Mouse (Mus musculus) colon, adult 2 months (tissue): ENCODE results near the gene Cyp4v3. TPM values are rescaled to one million over a fixed set of nuclear protein-coding genes. Genes with fewer than 3 reads are reported as not detected.

Experiments used
- polyA plus RNA-seq: library from polyadenylated mRNA; depleted of rRNA; stranded (reverse); fragments of >200 nt; gene quantifications from 2 replicates; pipeline ENCODE4 v1.2.3, GENCODE M21; 2012; rRNA removed

Cyp4v3 gene
- 1.6 TPM in 2 replicates for polyA plus RNA-seq

GRCm38 (mm10) chr8:45332685-45333409 is at the start of gene Cyp4v3:
TSS of gene Cyp4v3 (minus strand) at chr8:45333216.

GRCm38 (mm10) chr8:45381963-45382347 is 48.9 kb upstream of the Cyp4v3 start, which contains the start of gene Fam149a:
TSS of gene Fam149a (minus strand) at chr8:45382291.

GRCm38 (mm10) chr8:45308366-45308765 is 24.6 kb downstream of the Cyp4v3 start, which contains the start of gene Gm45753:
TSS of gene Gm45753 (minus strand) at chr8:45308466.

GRCm38 (mm10) chr8:45294687-45295086 is 38.3 kb downstream of the Cyp4v3 start, which contains the start of gene Klkb1:
TSS of gene Klkb1 (minus strand) at chr8:45294859.

GRCm38 (mm10) chr8:45261920-45262319 is 71.1 kb downstream of the Cyp4v3 start, which contains the start of gene F11:
TSS of gene F11 (minus strand) at chr8:45262031.

Other genes with a start within 250 kb of the Cyp4v3 start
- not detected in 2 replicates for gene F11, start 71.2 kb downstream of the Cyp4v3 start, polyA plus RNA-seq
- gene Klkb1, start 38.4 kb downstream of the Cyp4v3 start, polyA plus RNA-seq: not detected in 2 replicates
- not detected in 2 replicates for gene Gm45753, start 24.8 kb downstream of the Cyp4v3 start, polyA plus RNA-seq
- gene Fam149a, start 49.1 kb upstream of the Cyp4v3 start, polyA plus RNA-seq: 2.9 and 4.5 TPM in 2 replicates
- 6.8 and 7.9 TPM in 2 replicates for gene Tlr3, start 77.9 kb upstream of the Cyp4v3 start, polyA plus RNA-seq
- 30.0 and 38.9 TPM in 2 replicates for gene Sorbs2, start 174.6 kb upstream of the Cyp4v3 start, polyA plus RNA-seq